Comparison of ENCODE assay signal across 8 mouse cellular contexts in the genomic region with DNA sequence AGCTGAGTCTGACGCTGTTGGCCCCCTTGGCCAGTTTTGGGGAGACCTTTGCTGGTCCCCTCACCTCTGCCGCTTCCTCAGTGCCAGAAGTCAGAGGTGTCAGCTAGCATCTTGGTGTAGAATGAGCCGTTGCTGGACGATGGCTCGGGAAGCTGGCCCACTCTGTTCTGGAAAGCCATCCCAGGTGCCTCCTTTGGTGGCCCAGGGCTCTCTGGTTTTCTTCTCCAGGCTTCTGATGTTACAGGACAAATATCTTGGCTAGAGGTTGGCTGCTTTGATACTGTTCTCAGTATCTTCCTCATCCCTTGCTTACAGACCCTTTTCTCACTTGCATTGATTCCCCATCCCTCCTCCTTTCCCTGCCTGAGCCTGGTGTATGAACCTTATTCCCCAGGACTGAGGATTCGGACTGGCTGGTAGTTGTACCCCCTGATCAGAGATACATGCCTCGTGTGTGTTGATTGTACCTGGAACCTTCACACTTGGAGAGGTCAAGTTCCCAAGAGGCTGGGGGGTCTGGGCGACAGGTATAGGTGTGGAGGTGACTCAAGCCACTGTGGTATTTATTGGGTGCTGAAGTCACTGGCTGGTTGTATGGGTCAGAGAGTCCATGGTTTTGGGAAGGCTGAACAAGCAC. TPM values are rescaled to one million over a fixed set of nuclear protein-coding genes. Genes with fewer than 3 reads are reported as not detected.
DNase-seq lines count a peak whose midpoint lies in the region; ATAC-seq and TF ChIP-seq lines count a peak whose summit lies in the region.

No protein-coding gene starts in this region.

- TF ChIP-seq CTCF in lung, postnatal 0 days (IDR thresholded peaks at IDR 0.05), result no peak

- H3K4me1 ChIP-seq in lung, postnatal 0 days (ENCODE audit: insufficient read depth, low read depth, low read length), result no peaks in the 10 kb centered on the region
- H3K4me1 ChIP-seq in limb, embryonic 12.5 days (replicated peaks), result peaks cover 30% of the 10 kb centered on the region
- peaks cover 16% of the 10 kb centered on the region for H3K4me1 ChIP-seq in stomach, embryonic 14.5 days (ENCODE audit: control insufficient read depth, insufficient read depth, low read length)

- WGBS in lung, postnatal 0 days, result 27% methylated on average over 8 of the region's 8 CpGs
- whole genome bisulfite sequencing in limb, embryonic 12.5 days, result 19% methylated on average over 8 of the region's 8 CpGs
- 19% methylated on average over 8 of the region's 8 CpGs for WGBS in stomach, embryonic 14.5 days

- TF ChIP-seq EP300 in lung, postnatal 0 days (IDR thresholded peaks at IDR 0.05), result no peak

- no peaks in the 10 kb centered on the region for H3K9me3 ChIP-seq in lung, postnatal 0 days (ENCODE audit: low read length)
- H3K9me3 ChIP-seq in limb, embryonic 12.5 days, result no peaks in the 10 kb centered on the region
- no peaks in the 10 kb centered on the region for H3K9me3 ChIP-seq in stomach, embryonic 14.5 days (ENCODE audit: control insufficient read depth, low read depth, low read length)

- H3K36me3 ChIP-seq in lung, postnatal 0 days (ENCODE audit: insufficient read depth, low read length), result no peaks in the 10 kb centered on the region
- no peaks in the 10 kb centered on the region for H3K36me3 ChIP-seq in limb, embryonic 12.5 days
- H3K36me3 ChIP-seq in stomach, embryonic 14.5 days (ENCODE audit: control insufficient read depth, insufficient read depth, low read length), result no peaks in the 10 kb centered on the region

- peak overlapping the region; percentile 56 for H3K4me3 ChIP-seq in lung, postnatal 0 days (ENCODE audit: low read depth, low read length)
- H3K4me3 ChIP-seq in limb, embryonic 12.5 days (replicated peaks), result peak overlapping the region; percentile 66
- H3K4me3 ChIP-seq in stomach, embryonic 14.5 days (ENCODE audit: low read depth, low read length), result peak overlapping the region; percentile 64

- peak overlapping the region; percentile 46; the same call in 1 of the 2 replicates for H3K9ac ChIP-seq in lung, postnatal 0 days (replicated peaks; ENCODE audit: low read depth)
- H3K9ac ChIP-seq in limb, embryonic 12.5 days (replicated peaks), result peak overlapping the region; percentile 91
- H3K9ac ChIP-seq in stomach, embryonic 14.5 days (replicated peaks; ENCODE audit: low read depth, low read length), result peak overlapping the region; percentile 69

- DNase-seq in cerebellum, adult 8-10 months, result peak; percentile 42
- no peak for DNase-seq in cerebellum, adult 18-20 months
- DNase-seq in lung, postnatal 0 days (ENCODE audit: low spot score), result no peak
- DNase-seq in lung, adult 18-20 months, result no peak
- DNase-seq in right cerebral cortex, adult 18-20 months, result no peak
- DNase-seq in gastrocnemius, postnatal 10 days, result no peak

- no peak for ATAC-seq in lung, postnatal 0 days
- ATAC-seq in limb, embryonic 12.5 days (ENCODE audit: insufficient number of reproducible peaks, insufficient read depth, low FRiP score, low TSS enrichment, low read depth), result no peak
- ATAC-seq in stomach, embryonic 14.5 days (ENCODE audit: insufficient number of reproducible peaks, insufficient read depth, low FRiP score, low read depth), result no peak

- peak overlapping the region; percentile 97 for H3K4me2 ChIP-seq in lung, postnatal 0 days (replicated peaks; ENCODE audit: low read depth, low read length)
- H3K4me2 ChIP-seq in limb, embryonic 12.5 days, result peak overlapping the region; percentile 86
- peak overlapping the region; percentile 86 for H3K4me2 ChIP-seq in stomach, embryonic 14.5 days (replicated peaks; ENCODE audit: low read depth, low read length)

- H3K27ac ChIP-seq in lung, postnatal 0 days (ENCODE audit: low read length), result no peak overlapping the region
- peak overlapping the region; percentile 76 for H3K27ac ChIP-seq in limb, embryonic 12.5 days
- 0 out of 2 replicates have a peak overlapping the region, but pooled peaks have one; percentile 39 for H3K27ac ChIP-seq in stomach, embryonic 14.5 days (ENCODE audit: low read length)

- no peaks in the 10 kb centered on the region for H3K27me3 ChIP-seq in lung, postnatal 0 days (replicated peaks; ENCODE audit: insufficient read depth, low read length)
- no peaks in the 10 kb centered on the region for H3K27me3 ChIP-seq in limb, embryonic 12.5 days
- no peaks in the 10 kb centered on the region for H3K27me3 ChIP-seq in stomach, embryonic 14.5 days (ENCODE audit: control insufficient read depth, insufficient read depth, low read length)

RNA-seq across cellular contexts. Expression of a gene that starts 55.5 kb away (rescaled TPM):
- 1.2 and 1.7 TPM in 2 replicates for polyA plus RNA-seq in lung, postnatal 0 days (2015; fragmentation: Nextera tagmentation; extraction: Ambion mirVana)
- polyA plus RNA-seq in limb, embryonic 12.5 days (2016; fragmentation: Nextera tagmentation; extraction: Ambion mirVana), result 2.5 and 2.6 TPM in 2 replicates
- 5.2 and 6.2 TPM in 2 replicates for polyA plus RNA-seq in stomach, embryonic 14.5 days (2014; fragmentation: Nextera tagmentation; extraction: Ambion mirVana)
- 10 to 100 TPM; 16.1 to 18.9 TPM for total RNA-seq in gastrocnemius, postnatal 10 days (2021)
